Mouse (Mus musculus): Measurements from ENCODE around the gene Ahcyl2. TPM values are rescaled to one million over a fixed set of nuclear protein-coding genes. Genes with fewer than 3 reads are reported as not detected.

The Ahcyl2 gene
- total RNA-seq, 2 experiments from 2014 or later = 10.2 to 14.0 TPM

- no peak for ATAC-seq (replicated peaks; ENCODE audit: poor library complexity)
Observed at GRCm38 (mm10) chr6:29958669-29959068, 190.9 kb downstream of the Ahcyl2 start.

GRCm38 (mm10) chr6:29961081-29961480, 193.3 kb downstream of the Ahcyl2 start:
- no peak for ATAC-seq (replicated peaks; ENCODE audit: poor library complexity)

Other genes with a start within 250 kb of the Ahcyl2 start
- 6.1 and 11.5 TPM in 2 replicates for gene Irf5, start 241.4 kb upstream of the Ahcyl2 start, total RNA-seq (2015)
- 14.4 and 18.1 TPM in 2 replicates for gene Irf5, start 241.4 kb upstream of the Ahcyl2 start, total RNA-seq (2017)
- gene Tnpo3, start 158.1 kb upstream of the Ahcyl2 start, total RNA-seq (2015) = 61.7 and 79.3 TPM in 2 replicates
- gene Tnpo3, start 158.1 kb upstream of the Ahcyl2 start, total RNA-seq (2017) = 61.9 and 74.2 TPM in 2 replicates
- gene Tspan33, start 73.8 kb upstream of the Ahcyl2 start, total RNA-seq (2015) = 4.6 and 5.4 TPM in 2 replicates
- gene Tspan33, start 73.8 kb upstream of the Ahcyl2 start, total RNA-seq (2017) = 3.7 and 5.8 TPM in 2 replicates
- 25.5 and 33.6 TPM in 2 replicates for gene Smo, start 32.5 kb upstream of the Ahcyl2 start, total RNA-seq (2015)
- gene Smo, start 32.5 kb upstream of the Ahcyl2 start, total RNA-seq (2017) = 16.4 and 19.9 TPM in 2 replicates
- 0.30 and 0.54 TPM in 2 replicates for gene Strip2, start 149.0 kb downstream of the Ahcyl2 start, total RNA-seq (2015)
- gene Strip2, start 149.0 kb downstream of the Ahcyl2 start, total RNA-seq (2017) = 0.17 and 0.30 TPM in 2 replicates

All from megakaryocyte progenitor cell, adult 5-6 weeks (primary cell).